Mouse (Mus musculus) kidney, postnatal 0 days (tissue): ENCODE measurements around the gene Myo1c. TPM values are rescaled to one million over a fixed set of nuclear protein-coding genes. Genes with fewer than 3 reads are reported as not detected.

ENCODE experiments used
- ATAC-seq: fragments of 200-750 bp; cut with Nextera tagmentation; replicated peaks from 2 replicates; pipeline ENCODE4 v1.8.0; 2017; ENCODE audit warnings: low read depth, moderate number of reproducible peaks, moderate TSS enrichment, moderate library complexity; ENCODE audit not compliant: low FRiP score
- DNase-seq: peaks from one replicate; pipeline ENCODE4 v3.0.0-alpha.2; 2016; ENCODE audit warnings: low spot score
- H3K27ac ChIP-seq: fragments of 300-500 bp; sonication (generic); 2 replicates; pipeline ENCODE4 v1.5.1; 2014; ENCODE audit warnings: mild to moderate bottlenecking
- H3K27me3 ChIP-seq: fragments of 300-500 bp; sonication (generic); 2 replicates; pipeline ENCODE4 v1.6.1; 2014; ENCODE audit warnings: low read length, mixed read lengths; ENCODE audit not compliant: insufficient read depth
- H3K36me3 ChIP-seq: fragments of 300-500 bp; sonication (generic); 2 replicates; pipeline ENCODE4 v1.6.1; 2014; ENCODE audit warnings: low read length, mixed read lengths; ENCODE audit not compliant: insufficient read depth
- H3K4me1 ChIP-seq: fragments of 300-500 bp; sonication (generic); replicated peaks from 2 replicates; pipeline ENCODE4 v1.6.1; 2014; ENCODE audit warnings: antibody characterized with exemption, low read length, mixed read lengths; ENCODE audit not compliant: insufficient read depth
- H3K4me2 ChIP-seq: fragments of 300-500 bp; sonication (generic); 2 replicates; pipeline ENCODE4 v1.6.1; 2014; ENCODE audit warnings: mild to moderate bottlenecking, low read length, moderate library complexity, mixed read lengths
- H3K4me3 ChIP-seq: fragments of 300-500 bp; sonication (generic); replicated peaks from 2 replicates; pipeline ENCODE4 v1.5.1; 2014; ENCODE audit warnings: low read depth, low read length
- H3K9ac ChIP-seq: fragments of 300-500 bp; sonication (generic); 2 replicates; pipeline ENCODE4 v1.6.1; 2014; ENCODE audit warnings: low read depth, low read length
- H3K9me3 ChIP-seq: fragments of 300-500 bp; sonication (generic); replicated peaks from 2 replicates; pipeline ENCODE4 v1.6.1; 2016; ENCODE audit warnings: low read length, inconsistent platforms, mixed read lengths
- CTCF ChIP-seq: IDR thresholded peaks from 2 replicates; pipeline ENCODE4 v1.5.1; 2016; ENCODE audit warnings: antibody characterized with exemption, low read depth, mild to moderate bottlenecking, moderate library complexity
- WGBS: fragments of 180-500 bp; shearing (Covaris S2); extraction: QIAGEN DNeasy Blood & Tissue Kit; methylation state at CpG from one replicate; pipeline ENCODE4 v1.1.7; 2014; 5-methylcytosine and 5-hydroxymethylcytosine counted together
- polyA plus RNA-seq: library from polyadenylated mRNA; unstranded; fragments of >200 nt; fragmentation: Nextera tagmentation; extraction: Ambion mirVana; gene quantifications from 2 replicates; pipeline ENCODE4 v1.2.1, GENCODE M21; 2015

The Myo1c gene
- polyA plus RNA-seq, 1 experiment from 2014 or later = 55.3 TPM

GRCm38 (mm10) chr11:75715556-75715955 lies 65.3 kb downstream of the Myo1c start:
- ATAC-seq = no peak
- H3K9ac ChIP-seq = no peak overlapping the region
- H3K27me3 ChIP-seq = no peaks in the 10 kb centered on the region
- TF ChIP-seq CTCF = no peak
- 36% methylated on average over 12 of the region's 12 CpGs for WGBS
- no peak overlapping the region for H3K27ac ChIP-seq
- H3K4me2 ChIP-seq = no peak overlapping the region
- H3K4me3 ChIP-seq = no peak overlapping the region
- H3K36me3 ChIP-seq = no peaks in the 10 kb centered on the region
- H3K4me1 ChIP-seq = no peaks in the 10 kb centered on the region
- H3K9me3 ChIP-seq = no peaks in the 10 kb centered on the region
- no peak for DNase-seq

- WGBS = 72% methylated on average over 8 of the region's 8 CpGs
- Histone ChIP-seq H3K27me3 (no peaks in the 10 kb centered on the region), H3K4me1 (no peaks in the 10 kb centered on the region), H3K9ac (no peak overlapping the region), H3K27ac (no peak overlapping the region), H3K36me3 (no peaks in the 10 kb centered on the region), H3K4me3 (no peak overlapping the region), H3K4me2 (no peak overlapping the region), H3K9me3 (no peaks in the 10 kb centered on the region)
- ATAC-seq (no peak), DNase-seq (peak; percentile 27)
- TF ChIP-seq CTCF = peak; percentile 23; the same call in 1 of the 2 replicates
Measured at GRCm38 (mm10) chr11:75716661-75717325, 66.5 kb downstream of the Myo1c start.

GRCm38 (mm10) chr11:75722339-75722738 lies 72.0 kb downstream of the Myo1c start:
- WGBS = 58% methylated on average over 4 of the region's 4 CpGs
- no peak overlapping the region for H3K27ac ChIP-seq
- no peak overlapping the region for H3K4me3 ChIP-seq
- no peaks in the 10 kb centered on the region for H3K4me1 ChIP-seq
- H3K27me3 ChIP-seq = no peaks in the 10 kb centered on the region
- DNase-seq = no peak
- H3K9me3 ChIP-seq = no peaks in the 10 kb centered on the region
- no peaks in the 10 kb centered on the region for H3K36me3 ChIP-seq
- no peak overlapping the region for H3K4me2 ChIP-seq
- ATAC-seq = no peak
- no peak for TF ChIP-seq CTCF
- no peak overlapping the region for H3K9ac ChIP-seq

Other genes with a start within 250 kb of the Myo1c start
- 90.9 and 98.4 TPM in 2 replicates for gene Serpinf1, start 227.8 kb upstream of the Myo1c start, polyA plus RNA-seq
- 45.2 and 57.0 TPM in 2 replicates for gene Serpinf2, start 210.9 kb upstream of the Myo1c start, polyA plus RNA-seq
- gene Wdr81, start 195.8 kb upstream of the Myo1c start, polyA plus RNA-seq = 4.9 and 5.3 TPM in 2 replicates
- gene Tlcd2, start 188.8 kb upstream of the Myo1c start, polyA plus RNA-seq = 9.3 and 11.8 TPM in 2 replicates
- 36.3 and 36.6 TPM in 2 replicates for gene Prpf8, start 163.7 kb upstream of the Myo1c start, polyA plus RNA-seq
- gene Rilp, start 140.4 kb upstream of the Myo1c start, polyA plus RNA-seq = 4.2 and 4.5 TPM in 2 replicates
- 13.6 and 14.4 TPM in 2 replicates for gene Scarf1, start 137.0 kb upstream of the Myo1c start, polyA plus RNA-seq
- gene Slc43a2, start 118.8 kb upstream of the Myo1c start, polyA plus RNA-seq = 16.6 and 19.1 TPM in 2 replicates
- gene Pitpna, start 62.4 kb upstream of the Myo1c start, polyA plus RNA-seq = 68.9 and 69.8 TPM in 2 replicates
- 35.9 and 38.6 TPM in 2 replicates for gene Inpp5k, start 19.5 kb upstream of the Myo1c start, polyA plus RNA-seq
- 106 and 112 TPM in 2 replicates for gene Crk, start 28.8 kb downstream of the Myo1c start, polyA plus RNA-seq
- gene Ywhae, start 82.4 kb downstream of the Myo1c start, polyA plus RNA-seq = 707 and 805 TPM in 2 replicates
- gene Doc2b, start 145.5 kb downstream of the Myo1c start, polyA plus RNA-seq = 0.41 and 0.51 TPM in 2 replicates